Mouse (Mus musculus): Measurements from ENCODE around the gene Tmem258. TPM values are rescaled to one million over a fixed set of nuclear protein-coding genes. Genes with fewer than 3 reads are reported as not detected.

The Tmem258 gene
- polyA plus RNA-seq, 1 experiment from 2014 or later: 380 TPM

DNA sequence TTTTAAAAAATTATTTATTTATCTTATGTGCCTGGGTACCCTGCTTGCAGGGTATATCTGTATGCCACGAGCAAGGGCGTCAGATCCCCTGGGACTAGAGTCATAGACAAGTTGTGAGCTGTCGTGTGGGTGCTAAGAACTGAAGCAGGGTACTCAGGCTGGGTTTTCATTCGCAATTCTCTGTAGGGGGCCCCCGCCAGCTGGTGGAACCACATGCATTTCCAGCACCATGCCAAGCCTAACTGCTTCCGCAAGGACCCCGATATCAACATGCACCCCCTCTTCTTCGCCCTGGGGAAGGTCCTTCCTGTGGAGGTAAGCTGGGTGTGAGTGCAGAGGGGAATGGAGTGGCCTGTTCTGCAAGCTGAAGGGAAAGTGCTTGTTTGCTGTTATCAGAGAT, 17.2 kb upstream of the Tmem258 start:
- H3K4me3 ChIP-seq: no peak overlapping the region
- no peak overlapping the region for H3K27ac ChIP-seq
- no peak overlapping the region for H3K9ac ChIP-seq
- no peak for ATAC-seq (replicated peaks; ENCODE audit: insufficient number of reproducible peaks, insufficient read depth, low FRiP score, low read depth)
- H3K36me3 ChIP-seq: peaks cover 57% of the 10 kb centered on the region
- no peaks in the 10 kb centered on the region for H3K9me3 ChIP-seq (replicated peaks)
- no peak overlapping the region for H3K4me2 ChIP-seq
- peaks cover 27% of the 10 kb centered on the region for H3K4me1 ChIP-seq (replicated peaks)
- H3K27me3 ChIP-seq: no peaks in the 10 kb centered on the region
- 89% methylated on average over 8 of the region's 8 CpGs for WGBS

- no peak overlapping the region for H3K9ac ChIP-seq
- H3K4me3 ChIP-seq: no peak overlapping the region
- 81% methylated on average over 10 of the region's 10 CpGs for WGBS
- H3K27ac ChIP-seq: no peak overlapping the region
- H3K36me3 ChIP-seq: peaks cover 73% of the 10 kb centered on the region
- ATAC-seq (replicated peaks; ENCODE audit: insufficient number of reproducible peaks, insufficient read depth, low FRiP score, low read depth): no peak
- no peaks in the 10 kb centered on the region for H3K9me3 ChIP-seq (replicated peaks)
- no peak overlapping the region for H3K4me2 ChIP-seq
- peaks cover 19% of the 10 kb centered on the region for H3K4me1 ChIP-seq (replicated peaks)
- H3K27me3 ChIP-seq: no peaks in the 10 kb centered on the region
These were observed 15.5 kb upstream of the Tmem258 start for GRCm38 (mm10) chr19:10188281-10188811.

GRCm38 (mm10) chr19:10189022-10189421, 14.8 kb upstream of the Tmem258 start:
- Histone ChIP-seq H3K4me3 (no peak overlapping the region), H3K4me1 (replicated peaks) (peaks cover 13% of the 10 kb centered on the region), H3K27ac (no peak overlapping the region), H3K9me3 (replicated peaks) (no peaks in the 10 kb centered on the region), H3K36me3 (peaks cover 79% of the 10 kb centered on the region), H3K27me3 (no peaks in the 10 kb centered on the region), H3K9ac (no peak overlapping the region), H3K4me2 (no peak overlapping the region)
- 90% methylated on average over 6 of the region's 6 CpGs for WGBS
- ATAC-seq (replicated peaks; ENCODE audit: insufficient number of reproducible peaks, insufficient read depth, low FRiP score, low read depth): no peak

DNA sequence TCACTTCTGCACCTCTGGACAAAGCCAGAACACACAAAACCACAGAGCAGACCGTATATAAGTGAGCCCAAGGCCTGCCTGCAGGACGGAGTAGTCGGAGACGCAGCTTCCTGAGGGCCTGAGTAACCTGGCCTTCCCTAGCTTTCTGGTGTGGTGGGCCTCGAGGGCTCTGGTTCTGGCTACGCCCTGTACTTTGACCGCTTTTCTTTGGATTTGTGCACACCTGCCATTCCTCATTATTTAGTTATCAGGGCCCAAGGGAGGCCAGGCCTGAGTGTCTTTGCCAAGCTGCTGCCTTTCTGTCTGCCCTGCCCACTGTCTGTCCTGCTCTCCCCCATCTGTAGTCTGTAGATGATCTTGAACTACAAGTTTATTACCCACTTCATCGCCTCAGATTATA, 13.9 kb upstream of the Tmem258 start:
- WGBS: 93% methylated on average over 8 of the region's 8 CpGs
- H3K27ac ChIP-seq: no peak overlapping the region
- H3K9ac ChIP-seq: no peak overlapping the region
- H3K27me3 ChIP-seq: no peaks in the 10 kb centered on the region
- peaks cover 89% of the 10 kb centered on the region for H3K36me3 ChIP-seq
- no peaks in the 10 kb centered on the region for H3K9me3 ChIP-seq (replicated peaks)
- no peak overlapping the region for H3K4me2 ChIP-seq
- no peak for ATAC-seq (replicated peaks; ENCODE audit: insufficient number of reproducible peaks, insufficient read depth, low FRiP score, low read depth)
- H3K4me1 ChIP-seq (replicated peaks): 0 out of 2 replicates have a peak, but pooled peaks cover 4% of the 10 kb centered on the region
- H3K4me3 ChIP-seq: no peak overlapping the region

- Histone ChIP-seq H3K9ac (no peak overlapping the region), H3K9me3 (replicated peaks) (no peaks in the 10 kb centered on the region), H3K27me3 (no peaks in the 10 kb centered on the region), H3K36me3 (peaks cover 90% of the 10 kb centered on the region), H3K27ac (no peak overlapping the region), H3K4me2 (no peak overlapping the region), H3K4me3 (no peak overlapping the region), H3K4me1 (replicated peaks) (0 out of 2 replicates have a peak, but pooled peaks cover 3% of the 10 kb centered on the region)
- ATAC-seq (replicated peaks; ENCODE audit: insufficient number of reproducible peaks, insufficient read depth, low FRiP score, low read depth): no peak
- 34% methylated on average over 2 of the region's 2 CpGs for WGBS
These were observed 13.0 kb upstream of the Tmem258 start for GRCm38 (mm10) chr19:10190796-10191195.

DNA sequence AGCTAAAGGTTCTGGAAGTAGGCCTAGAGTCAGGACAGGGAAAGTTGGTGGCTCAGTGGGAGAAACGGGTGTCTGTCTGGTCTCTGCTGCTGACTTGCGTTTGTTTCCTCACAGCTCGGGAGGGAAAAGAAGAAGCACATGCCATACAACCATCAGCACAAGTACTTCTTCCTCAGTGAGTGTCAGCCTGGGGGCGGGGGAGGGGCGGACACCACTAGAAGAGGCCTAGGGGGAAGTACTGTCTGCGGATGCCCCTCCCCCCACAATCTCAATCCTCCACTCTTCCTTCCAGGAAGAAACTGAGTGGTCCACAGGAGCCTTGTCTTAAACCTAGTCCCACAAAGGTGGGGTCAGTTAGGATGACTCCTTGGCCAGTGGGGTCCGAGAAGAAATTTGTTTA, 12.5 kb upstream of the Tmem258 start:
- no peak overlapping the region for H3K4me2 ChIP-seq
- H3K27me3 ChIP-seq: no peaks in the 10 kb centered on the region
- peaks cover 90% of the 10 kb centered on the region for H3K36me3 ChIP-seq
- no peaks in the 10 kb centered on the region for H3K9me3 ChIP-seq (replicated peaks)
- no peak overlapping the region for H3K27ac ChIP-seq
- 49% methylated on average over 7 of the region's 7 CpGs for WGBS
- H3K4me3 ChIP-seq: no peak overlapping the region
- no peak for ATAC-seq (replicated peaks; ENCODE audit: insufficient number of reproducible peaks, insufficient read depth, low FRiP score, low read depth)
- 0 out of 2 replicates have a peak, but pooled peaks cover 3% of the 10 kb centered on the region for H3K4me1 ChIP-seq (replicated peaks)
- H3K9ac ChIP-seq: no peak overlapping the region

GRCm38 (mm10) chr19:10194337-10194736, 9.5 kb upstream of the Tmem258 start:
- Histone ChIP-seq H3K9ac (no peak overlapping the region), H3K4me2 (no peak overlapping the region), H3K4me3 (no peak overlapping the region), H3K27me3 (no peaks in the 10 kb centered on the region), H3K4me1 (replicated peaks) (peaks cover 5% of the 10 kb centered on the region; the same call in 1 of the 2 replicates), H3K9me3 (replicated peaks) (no peaks in the 10 kb centered on the region), H3K36me3 (peaks cover 67% of the 10 kb centered on the region), H3K27ac (no peak overlapping the region)
- WGBS: 81% methylated on average over 11 of the region's 11 CpGs
- ATAC-seq (replicated peaks; ENCODE audit: insufficient number of reproducible peaks, insufficient read depth, low FRiP score, low read depth): no peak

GRCm38 (mm10) chr19:10195252-10195651, 8.6 kb upstream of the Tmem258 start:
- H3K27ac ChIP-seq: no peak overlapping the region
- no peak for ATAC-seq (replicated peaks; ENCODE audit: insufficient number of reproducible peaks, insufficient read depth, low FRiP score, low read depth)
- 72% methylated on average over 5 of the region's 5 CpGs for WGBS
- peaks cover 5% of the 10 kb centered on the region; the same call in 1 of the 2 replicates for H3K4me1 ChIP-seq (replicated peaks)
- H3K4me3 ChIP-seq: no peak overlapping the region
- H3K4me2 ChIP-seq: no peak overlapping the region
- no peaks in the 10 kb centered on the region for H3K27me3 ChIP-seq
- peaks cover 67% of the 10 kb centered on the region for H3K36me3 ChIP-seq
- no peak overlapping the region for H3K9ac ChIP-seq
- no peaks in the 10 kb centered on the region for H3K9me3 ChIP-seq (replicated peaks)

DNA sequence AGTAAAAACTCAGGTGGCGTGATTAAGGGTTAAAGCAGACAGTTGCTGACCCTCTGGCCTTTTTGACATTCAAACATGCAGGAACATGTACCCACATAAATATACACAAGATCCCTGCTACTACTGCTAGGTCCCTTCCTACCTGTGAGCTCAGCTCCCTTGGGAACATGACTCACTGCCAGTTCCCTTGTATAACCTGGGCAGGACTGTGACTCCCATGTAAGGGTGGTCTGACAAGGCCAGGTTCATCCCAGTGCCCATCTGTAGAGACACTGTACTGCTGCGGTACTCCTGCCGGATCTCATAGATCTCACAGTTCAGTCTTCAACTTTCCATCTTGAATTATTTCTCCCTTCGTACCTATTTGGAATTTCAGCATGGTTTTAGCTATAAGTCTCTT, 6.7 kb upstream of the Tmem258 start:
- ATAC-seq (replicated peaks; ENCODE audit: insufficient number of reproducible peaks, insufficient read depth, low FRiP score, low read depth): no peak
- Histone ChIP-seq H3K4me3 (no peak overlapping the region), H3K36me3 (peaks cover 65% of the 10 kb centered on the region), H3K4me2 (no peak overlapping the region), H3K4me1 (replicated peaks) (peaks cover 2% of the 10 kb centered on the region; the same call in 1 of the 2 replicates), H3K9me3 (replicated peaks) (no peaks in the 10 kb centered on the region), H3K27me3 (no peaks in the 10 kb centered on the region), H3K9ac (no peak overlapping the region), H3K27ac (no peak overlapping the region)
- 90% methylated on average over 4 of the region's 4 CpGs for WGBS

- peaks cover 54% of the 10 kb centered on the region for H3K36me3 ChIP-seq
- H3K27ac ChIP-seq: no peak overlapping the region
- H3K9ac ChIP-seq: no peak overlapping the region
- H3K27me3 ChIP-seq: no peaks in the 10 kb centered on the region
- no peak for ATAC-seq (replicated peaks; ENCODE audit: insufficient number of reproducible peaks, insufficient read depth, low FRiP score, low read depth)
- H3K4me1 ChIP-seq (replicated peaks): peaks cover 10% of the 10 kb centered on the region
- H3K4me3 ChIP-seq: no peak overlapping the region
- 66% methylated on average over 2 of the region's 2 CpGs for WGBS
- no peaks in the 10 kb centered on the region for H3K9me3 ChIP-seq (replicated peaks)
- H3K4me2 ChIP-seq: no peak overlapping the region
These were observed 5.5 kb upstream of the Tmem258 start for GRCm38 (mm10) chr19:10198286-10198685.

DNA sequence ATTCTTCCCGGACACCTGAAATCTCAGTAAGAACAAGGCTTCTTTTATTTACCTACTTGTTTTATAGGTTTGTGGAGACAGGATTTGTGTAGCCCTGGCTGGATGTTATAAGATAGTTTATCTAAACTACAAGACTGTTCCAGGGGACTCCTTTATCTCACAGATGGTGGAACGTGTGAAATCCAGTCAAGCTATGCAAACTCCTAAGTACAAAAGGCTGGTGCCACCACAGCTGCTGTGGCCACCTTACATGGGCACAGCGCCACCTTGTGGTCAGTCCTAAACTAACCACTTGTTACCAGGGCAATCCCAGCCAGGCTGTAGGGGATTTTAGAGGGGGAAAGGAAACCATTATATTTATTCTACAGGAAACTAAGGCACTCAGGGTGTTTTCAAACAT, 5.1 kb upstream of the Tmem258 start:
- Histone ChIP-seq H3K4me1 (replicated peaks) (peaks cover 11% of the 10 kb centered on the region), H3K27ac (no peak overlapping the region), H3K9ac (no peak overlapping the region), H3K9me3 (replicated peaks) (no peaks in the 10 kb centered on the region), H3K27me3 (no peaks in the 10 kb centered on the region), H3K36me3 (peaks cover 50% of the 10 kb centered on the region), H3K4me3 (no peak overlapping the region), H3K4me2 (no peak overlapping the region)
- ATAC-seq (replicated peaks; ENCODE audit: insufficient number of reproducible peaks, insufficient read depth, low FRiP score, low read depth): no peak
- WGBS: 30% methylated on average over 3 of the region's 3 CpGs

- WGBS: 2% methylated on average over 23 of the region's 23 CpGs
- H3K36me3 ChIP-seq: peaks cover 41% of the 10 kb centered on the region; the same call in 1 of the 2 replicates
These were observed 517 bp upstream of the Tmem258 start for GRCm38 (mm10) chr19:10203146-10203847.

More at GRCm38 (mm10) chr19:10203146-10203847, 517 bp upstream of the Tmem258 start:
- peak overlapping the region; percentile 77 for H3K4me2 ChIP-seq
- peak overlapping the region; percentile 82 for H3K4me3 ChIP-seq
- H3K9ac ChIP-seq: peak overlapping the region; percentile 80
- no peak for ATAC-seq (replicated peaks; ENCODE audit: insufficient number of reproducible peaks, insufficient read depth, low FRiP score, low read depth)
- no peaks in the 10 kb centered on the region for H3K9me3 ChIP-seq (replicated peaks)
- peak overlapping the region; percentile 84 for H3K27ac ChIP-seq
- no peaks in the 10 kb centered on the region for H3K27me3 ChIP-seq
- peaks cover 18% of the 10 kb centered on the region for H3K4me1 ChIP-seq (replicated peaks)
